Mouse (Mus musculus) MEL (cell line): ENCODE data around the gene Tanc1.

Experiments used
- CTCF ChIP-seq, 3 experiments: IDR thresholded peaks in 2 of 3; conservative IDR thresholded peaks in 1 of 3; 2 replicates each; pipeline ENCODE4 v1.5.1; 2011 to 2012; ENCODE audit warnings: low read length in 3 of 3, low read depth in 2 of 3, mild to moderate bottlenecking in 2 of 3, improper control_type of control experiment in 1 of 3, inconsistent platforms in 1 of 3, mixed read lengths in 1 of 3, moderate library complexity in 1 of 3; ENCODE audit not compliant: control insufficient read depth in 1 of 3, insufficient read depth in 1 of 3, poor library complexity in 1 of 3, severe bottlenecking in 1 of 3
- MAFK ChIP-seq: IDR thresholded peaks from 2 replicates; pipeline ENCODE4 v1.6.1; 2011; ENCODE audit warnings: low read depth, mild to moderate bottlenecking, low read length, improper control_type of control experiment, borderline replicate concordance
- MYC ChIP-seq: IDR thresholded peaks from 2 replicates; pipeline ENCODE4 v1.6.1; 2011; ENCODE audit warnings: low read depth, mild to moderate bottlenecking, low read length, improper control_type of control experiment, moderate library complexity
- NRF1 ChIP-seq: IDR thresholded peaks from 2 replicates; pipeline ENCODE4 v1.6.1; 2014; ENCODE audit warnings: low read depth, mild to moderate bottlenecking, inconsistent platforms, low read length, improper control_type of control experiment, moderate library complexity; ENCODE audit not compliant: poor library complexity, insufficient read depth, severe bottlenecking
- POLR2A ChIP-seq, 2 experiments: IDR thresholded peaks; 2 replicates each; pipeline ENCODE4 v1.6.1; 2011 to 2012; ENCODE audit warnings: low read length in 2 of 2, mild to moderate bottlenecking in 2 of 2, control low read depth in 1 of 2, improper control_type of control experiment in 1 of 2, low read depth in 1 of 2, moderate library complexity in 1 of 2; ENCODE audit not compliant: control insufficient read depth in 1 of 2, insufficient read depth in 1 of 2, poor library complexity in 1 of 2
- POLR2AphosphoS2 ChIP-seq: IDR thresholded peaks from 2 replicates; pipeline ENCODE4 v1.6.1; 2011; ENCODE audit warnings: low read length, improper control_type of control experiment
- TAL1 ChIP-seq: IDR thresholded peaks from 2 replicates; pipeline ENCODE4 v1.6.1; 2012; ENCODE audit warnings: mild to moderate bottlenecking, inconsistent platforms, low read length, moderate library complexity, mixed read lengths
- USF2 ChIP-seq, 2 experiments: IDR thresholded peaks; 2 replicates each; pipeline ENCODE4 v1.6.1; 2011 to 2012; ENCODE audit warnings: improper control_type of control experiment in 2 of 2, low read length in 2 of 2, borderline replicate concordance in 1 of 2, inconsistent platforms in 1 of 2, low read depth in 1 of 2, mild to moderate bottlenecking in 1 of 2; ENCODE audit not compliant: insufficient read depth in 1 of 2
- ZMIZ1 ChIP-seq: IDR thresholded peaks from 2 replicates; pipeline ENCODE4 v1.6.1; 2012; ENCODE audit warnings: low read depth, mild to moderate bottlenecking, inconsistent platforms, low read length, improper control_type of control experiment, moderate library complexity
- ZNF384 ChIP-seq: IDR thresholded peaks from 2 replicates; pipeline ENCODE4 v1.6.1; 2012; ENCODE audit warnings: low read depth, mild to moderate bottlenecking, inconsistent platforms, low read length, improper control_type of control experiment

DNA sequence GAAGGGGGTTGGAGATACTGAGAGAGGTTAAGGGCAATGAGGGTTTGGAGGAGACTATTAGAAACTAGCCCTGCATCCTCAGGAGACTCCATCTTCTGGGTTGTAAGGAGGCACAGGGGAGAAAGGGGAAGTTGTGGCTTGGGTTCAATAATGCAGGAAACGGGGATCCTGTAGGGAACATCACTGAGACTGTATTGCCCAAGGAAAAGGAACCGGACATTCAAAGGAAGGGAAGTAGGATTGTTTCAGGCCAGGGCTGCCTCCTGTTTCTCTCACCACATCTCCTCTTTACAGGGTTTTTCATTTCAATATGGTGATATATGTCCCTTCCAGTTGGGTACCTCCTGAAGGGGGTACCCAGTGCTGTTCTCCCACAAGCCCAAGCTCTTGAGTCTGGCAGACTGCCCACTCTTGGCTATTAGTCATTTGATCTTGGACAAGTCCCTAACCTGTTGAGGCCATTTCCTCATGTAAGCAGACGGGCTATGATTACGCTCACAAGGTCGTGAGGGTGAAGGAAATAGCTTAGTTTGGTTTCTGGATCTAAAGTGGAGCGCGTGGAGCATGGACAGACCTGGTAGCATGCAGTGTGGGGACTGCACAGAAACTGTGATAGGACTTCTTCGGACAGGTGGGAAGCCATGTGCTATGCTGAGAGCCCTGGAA, 191.0 kb downstream of the Tanc1 start:
- no peak for TF ChIP-seq NRF1
- no peak for TF ChIP-seq USF2 (IDR thresholded peaks at IDR 0.05; ENCODE audit: borderline replicate concordance in 1 of 2, insufficient read depth in 1 of 2, low read depth in 1 of 2, low read length in 2 of 2)
- TF ChIP-seq POLR2AphosphoS2: no peak
- no peak for TF ChIP-seq ZNF384
- no peak for TF ChIP-seq CTCF (IDR thresholded peaks at IDR 0.05 in 2 of 3, conservative IDR thresholded peaks at IDR 0.05 in 1 of 3; ENCODE audit: control insufficient read depth in 1 of 3, insufficient read depth in 1 of 3, low read depth in 2 of 3, low read length in 3 of 3, poor library complexity in 1 of 3, severe bottlenecking in 1 of 3)
- TF ChIP-seq MYC: no peak
- TF ChIP-seq POLR2A (IDR thresholded peaks at IDR 0.05; ENCODE audit: control insufficient read depth in 1 of 2, insufficient read depth in 1 of 2, low read depth in 1 of 2, low read length in 2 of 2, poor library complexity in 1 of 2): no peak
- TF ChIP-seq TAL1: no peak
- TF ChIP-seq ZMIZ1: no peak
- TF ChIP-seq MAFK: no peak
